Mouse (Mus musculus): Measurements from ENCODE around the gene Acrv1.
"Not testable (repeated sequence)": the region's sequence is repeated elsewhere in the genome, so short reads cannot be mapped to it uniquely, and the experiment has no call there.

The Acrv1 gene

DNA sequence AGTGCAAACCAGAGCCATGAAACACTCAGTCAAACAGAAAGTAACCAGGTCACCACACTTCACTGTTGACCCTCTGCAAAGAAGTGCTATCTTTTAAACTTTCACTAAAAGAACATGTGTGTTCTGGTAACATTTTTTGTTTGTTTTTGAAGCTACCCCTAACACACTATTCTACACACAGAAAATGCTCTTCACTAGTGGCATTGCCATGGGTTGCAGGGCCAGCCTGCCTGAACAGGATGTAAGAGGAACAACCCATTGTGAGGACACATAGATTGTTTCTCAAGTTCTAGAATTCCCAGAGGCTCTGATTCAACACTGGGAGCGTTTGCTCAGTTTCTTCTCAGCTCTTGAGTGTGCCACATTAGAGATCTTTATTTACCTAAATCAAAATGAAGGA is at the start of gene Acrv1:
Acrv1 (plus strand) TSS at position 301 of the 400 bp plus-strand sequence.
- DNase-seq (ENCODE audit: low spot score), result no peak

- not testable (repeated sequence) for DNase-seq (ENCODE audit: low spot score)
These were observed 49.7 kb upstream of the Acrv1 start, which contains the start of gene A630095E13Rik for GRCm38 (mm10) chr9:36643276-36643675. TSS of gene A630095E13Rik (minus strand) at chr9:36643376.

- DNase-seq (ENCODE audit: low spot score), result no peak
These were observed 11.6 kb upstream of the Acrv1 start for GRCm38 (mm10) chr9:36681424-36681823.

DNA sequence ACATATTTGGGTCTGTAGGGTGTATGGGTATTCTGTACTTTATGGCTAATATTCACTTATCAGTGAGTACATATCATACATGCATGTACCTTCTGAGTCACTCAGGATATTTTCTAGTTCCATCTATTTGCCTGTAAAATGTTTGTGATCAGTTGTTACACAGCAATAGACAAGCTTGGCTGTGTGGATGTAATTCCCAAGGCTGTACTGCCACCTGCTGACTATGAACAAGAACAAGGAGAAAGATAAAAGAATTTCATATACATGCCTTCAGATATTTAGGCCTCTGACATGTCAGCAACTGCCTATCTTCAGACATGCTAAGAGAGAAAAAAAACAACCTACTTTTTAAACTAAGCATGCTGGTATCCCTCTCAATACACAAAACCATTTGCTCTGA is 5.7 kb upstream of the Acrv1 start:
- no peak for DNase-seq (ENCODE audit: low spot score)

DNA sequence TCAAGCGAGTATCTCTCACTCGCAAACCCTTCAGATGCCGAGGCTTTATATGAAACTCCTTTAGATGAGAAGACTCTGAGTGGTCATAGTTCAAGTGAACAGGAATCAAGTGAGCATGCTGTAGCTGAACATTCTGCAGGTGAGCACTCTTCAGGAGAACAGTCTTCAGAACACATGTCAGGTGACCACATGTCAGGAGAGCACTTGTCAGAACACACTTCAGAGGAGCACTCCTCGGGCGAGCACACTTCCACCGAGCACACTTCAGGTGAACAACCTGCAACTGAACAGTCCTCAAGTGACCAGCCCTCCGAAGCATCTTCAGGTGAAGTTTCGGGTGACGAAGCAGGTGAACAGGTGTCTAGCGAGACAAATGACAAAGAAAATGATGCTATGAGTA is 1.3 kb downstream of the Acrv1 start:
- DNase-seq (ENCODE audit: low spot score), result no peak

GRCm38 (mm10) chr9:36705923-36706322 is 12.9 kb downstream of the Acrv1 start:
- no peak for DNase-seq (ENCODE audit: low spot score)

GRCm38 (mm10) chr9:36707304-36707703 is 14.3 kb downstream of the Acrv1 start:
- DNase-seq (ENCODE audit: low spot score), result no peak

- no peak for DNase-seq (ENCODE audit: low spot score)
These were observed 23.6 kb downstream of the Acrv1 start for GRCm38 (mm10) chr9:36716624-36717023.

DNA sequence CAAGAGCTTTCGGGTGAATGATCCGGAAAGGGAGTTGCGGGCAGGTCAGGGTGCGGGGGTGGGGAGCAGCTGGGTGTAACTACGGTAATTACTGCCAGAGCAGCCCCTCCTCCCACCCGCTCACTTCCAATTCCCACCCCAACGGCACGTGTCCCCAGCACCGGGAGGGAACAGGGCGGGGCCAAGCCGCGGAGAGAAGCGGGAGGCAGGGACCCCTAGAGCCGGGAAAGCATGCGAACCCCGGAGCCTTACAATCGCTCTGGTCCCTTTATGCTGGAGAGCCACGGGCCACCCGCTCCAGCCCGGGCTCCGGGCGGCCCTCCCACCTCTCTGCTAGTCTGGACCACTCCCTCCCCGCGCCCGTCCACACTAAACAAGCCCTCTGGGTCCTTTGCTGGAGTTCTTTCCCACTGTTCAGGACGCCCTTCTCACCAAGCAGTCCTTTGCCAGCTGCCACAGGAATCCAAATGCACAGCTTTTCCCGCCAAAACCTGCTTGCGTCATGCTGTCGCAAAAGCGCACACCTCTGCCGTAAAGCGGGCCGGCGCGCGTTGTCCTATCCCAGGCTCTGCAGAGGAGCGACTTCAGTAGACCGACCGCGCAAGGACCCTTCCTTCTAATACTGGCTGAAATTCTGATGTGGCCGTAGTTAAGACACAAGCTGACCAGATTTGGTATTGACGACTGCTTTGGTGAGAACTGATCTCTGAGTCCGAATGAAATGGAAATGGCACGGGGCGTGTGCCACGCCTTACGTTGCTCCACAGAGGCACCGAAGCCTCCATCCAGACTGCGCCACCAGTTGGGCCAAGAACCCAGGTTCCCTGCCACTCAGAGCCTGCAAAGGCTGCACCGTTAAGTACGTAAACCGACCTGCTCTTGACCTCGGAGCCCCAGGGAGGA is 33.4 kb downstream of the Acrv1 start:
- DNase-seq (ENCODE audit: low spot score), result peak; percentile 80

GRCm38 (mm10) chr9:36727034-36727755 is 34.2 kb downstream of the Acrv1 start, which contains the start of gene Chek1:
TSS of gene Chek1 (minus strand) at chr9:36727065.
- DNase-seq (ENCODE audit: low spot score), result no peak
